Mouse (Mus musculus): ENCODE measurements around the gene Gm973. TPM values are rescaled to one million over a fixed set of nuclear protein-coding genes. Genes with fewer than 3 reads are reported as not detected.
A peak's percentile ranks its signal among the peaks of the same experiment; 100 is the strongest.

Gene Gm973
- polyA plus RNA-seq, 1 experiment from 2014 or later: 0.73 TPM

DNA sequence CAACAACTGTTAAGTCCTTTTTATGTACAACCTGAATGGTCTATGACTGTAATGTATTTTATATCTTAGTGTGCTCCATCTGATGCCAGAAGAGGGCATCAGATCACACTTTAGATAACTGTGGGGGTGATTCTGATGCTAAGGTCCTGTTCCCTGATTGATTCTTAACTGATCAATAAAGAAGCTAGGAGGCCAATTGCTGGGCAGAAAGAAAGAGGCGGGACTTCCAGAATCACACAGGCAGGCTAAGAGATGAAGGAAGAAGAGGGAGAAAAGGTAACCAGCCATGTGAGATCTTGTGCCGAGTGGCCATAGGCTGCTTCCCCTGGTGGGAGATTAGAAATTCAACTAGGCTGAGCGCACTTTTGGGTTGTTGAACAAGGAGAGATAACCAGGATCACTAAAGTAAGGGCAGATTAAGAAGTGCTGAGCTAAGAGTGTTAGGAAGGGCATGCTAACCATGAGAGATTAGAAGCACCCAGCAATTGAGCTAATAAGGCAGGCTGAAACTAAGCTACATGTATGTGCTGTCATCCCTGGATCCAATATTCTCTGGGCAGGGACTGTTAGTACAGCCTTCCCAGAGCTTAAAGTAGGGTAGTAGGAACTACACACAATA, 135.2 kb downstream of the Gm973 start:
- peaks cover 69% of the 10 kb centered on the region for H3K36me3 ChIP-seq
- ATAC-seq (replicated peaks; ENCODE audit: low FRiP score): no peak
- no peak overlapping the region for H3K9ac ChIP-seq
- H3K27me3 ChIP-seq: no peaks in the 10 kb centered on the region
- WGBS: 93% methylated on average over 3 of the region's 3 CpGs
- no peak overlapping the region for H3K4me2 ChIP-seq
- no peaks in the 10 kb centered on the region for H3K4me1 ChIP-seq
- no peaks in the 10 kb centered on the region for H3K9me3 ChIP-seq (replicated peaks)
- no peak overlapping the region for H3K4me3 ChIP-seq (replicated peaks)
- no peak overlapping the region for H3K27ac ChIP-seq

DNA sequence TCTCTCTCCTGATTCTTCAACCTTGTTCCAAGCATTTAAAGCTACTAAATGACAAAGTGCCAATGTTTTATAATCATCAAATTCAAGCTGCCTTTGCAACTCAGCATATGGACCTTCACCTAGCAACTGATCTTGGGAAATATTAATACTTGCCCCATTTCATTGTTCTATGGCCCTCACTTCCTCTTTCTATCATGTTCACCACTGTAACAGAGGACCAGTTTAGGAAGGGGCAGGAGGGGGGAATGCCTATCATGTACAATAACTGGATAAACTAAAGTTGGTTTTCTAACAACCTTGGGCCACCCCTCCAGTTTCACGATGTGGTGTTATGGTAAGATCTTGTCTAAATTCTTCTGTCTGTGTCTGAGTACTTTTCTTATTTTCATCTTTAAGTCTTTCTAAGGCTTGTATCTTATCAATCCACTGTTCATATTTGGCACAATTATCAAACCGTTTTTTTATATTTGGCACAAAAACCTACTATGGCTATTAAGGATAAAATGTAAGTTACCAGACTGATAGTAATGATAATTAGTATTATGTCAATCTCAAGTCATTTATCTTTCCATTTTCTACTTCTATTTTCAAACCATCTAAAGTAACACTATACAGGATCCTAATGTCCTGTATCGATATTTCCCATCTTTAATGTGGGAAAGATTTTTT, 137.3 kb downstream of the Gm973 start:
- WGBS: 91% methylated on average over 3 of the region's 3 CpGs
- Histone ChIP-seq H3K4me2 (no peak overlapping the region), H3K4me1 (no peaks in the 10 kb centered on the region), H3K27me3 (no peaks in the 10 kb centered on the region), H3K9me3 (replicated peaks) (no peaks in the 10 kb centered on the region), H3K36me3 (peaks cover 50% of the 10 kb centered on the region), H3K27ac (no peak overlapping the region), H3K9ac (no peak overlapping the region), H3K4me3 (replicated peaks) (no peak overlapping the region)
- ATAC-seq (replicated peaks; ENCODE audit: low FRiP score): no peak

GRCm38 (mm10) chr1:59656244-59657171, 140.4 kb downstream of the Gm973 start:
- ATAC-seq (replicated peaks; ENCODE audit: low FRiP score): no peak
- peaks cover 28% of the 10 kb centered on the region for H3K36me3 ChIP-seq
- no peak overlapping the region for H3K9ac ChIP-seq
- no peak overlapping the region for H3K4me3 ChIP-seq (replicated peaks)
- no peak overlapping the region for H3K4me2 ChIP-seq
- no peaks in the 10 kb centered on the region for H3K27me3 ChIP-seq
- no peaks in the 10 kb centered on the region for H3K4me1 ChIP-seq
- H3K9me3 ChIP-seq (replicated peaks): no peaks in the 10 kb centered on the region
- H3K27ac ChIP-seq: no peak overlapping the region
- 88% methylated on average over 7 of the region's 7 CpGs for WGBS

- no peaks in the 10 kb centered on the region for H3K27me3 ChIP-seq
- H3K27ac ChIP-seq: no peak overlapping the region
- H3K4me1 ChIP-seq: peaks cover 8% of the 10 kb centered on the region
- H3K9ac ChIP-seq: no peak overlapping the region
- WGBS: 95% methylated on average over 3 of the region's 3 CpGs
- no peak overlapping the region for H3K4me2 ChIP-seq
- H3K9me3 ChIP-seq (replicated peaks): no peaks in the 10 kb centered on the region
- no peak for ATAC-seq (replicated peaks; ENCODE audit: low FRiP score)
- H3K36me3 ChIP-seq: no peaks in the 10 kb centered on the region
- H3K4me3 ChIP-seq (replicated peaks): no peak overlapping the region
Observed at GRCm38 (mm10) chr1:59663456-59664135, 147.5 kb downstream of the Gm973 start.

GRCm38 (mm10) chr1:59668871-59669270, 152.8 kb downstream of the Gm973 start:
- peak overlapping the region; percentile 77 for H3K4me2 ChIP-seq
- ATAC-seq (replicated peaks; ENCODE audit: low FRiP score): no peak
- H3K4me3 ChIP-seq (replicated peaks): peak overlapping the region; percentile 17

DNA sequence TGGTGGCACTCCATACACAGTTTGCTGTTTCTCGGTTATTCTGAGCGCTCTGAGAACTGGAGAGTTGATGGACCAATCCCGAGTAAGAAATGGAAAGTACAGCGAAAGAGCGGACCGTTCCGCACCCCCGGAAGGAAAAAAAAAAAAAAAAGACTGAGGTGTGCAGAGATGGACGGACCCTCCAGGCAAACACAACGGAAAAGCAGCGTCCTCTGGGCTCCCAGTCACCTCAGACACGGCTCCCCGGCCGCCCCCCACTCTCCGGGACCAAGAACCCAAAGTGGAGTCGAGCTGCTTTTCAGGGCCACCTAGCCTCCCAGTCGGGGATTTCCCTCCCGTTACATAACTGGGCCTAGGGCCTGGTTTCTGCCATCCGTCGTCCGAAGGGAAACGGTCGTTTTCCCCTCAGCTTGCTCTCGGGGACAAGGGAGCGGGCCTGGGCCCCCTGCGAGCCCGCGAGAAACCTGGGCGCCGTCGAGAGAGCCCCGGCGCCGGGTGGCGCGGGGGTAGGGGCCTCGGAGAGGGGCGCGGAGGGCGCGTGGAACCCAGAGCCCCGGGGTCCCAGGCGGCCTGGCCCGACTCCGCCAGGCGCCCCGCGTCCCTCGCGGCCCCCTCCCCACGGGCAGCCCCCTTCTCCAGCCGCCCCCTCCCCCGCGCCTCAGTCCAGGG, 154.0 kb downstream of the Gm973 start:
- Histone ChIP-seq H3K9me3 (replicated peaks) (no peaks in the 10 kb centered on the region), H3K9ac (peak overlapping the region; percentile 91), H3K27me3 (no peaks in the 10 kb centered on the region), H3K4me3 (replicated peaks) (peak overlapping the region; percentile 76), H3K4me1 (peaks cover 20% of the 10 kb centered on the region), H3K36me3 (0 out of 2 replicates have a peak, but pooled peaks cover 3% of the 10 kb centered on the region), H3K4me2 (peak overlapping the region; percentile 77), H3K27ac (peak overlapping the region; percentile 98)
- no peak; the same call in 1 of the 2 replicates for ATAC-seq (replicated peaks; ENCODE audit: low FRiP score)
- under 1% methylated on average over 50 of the region's 54 CpGs for WGBS

More at GRCm38 (mm10) chr1:59668871-59669270, 152.8 kb downstream of the Gm973 start:
- Histone ChIP-seq H3K27me3 (no peaks in the 10 kb centered on the region), H3K36me3 (0 out of 2 replicates have a peak, but pooled peaks cover 3% of the 10 kb centered on the region), H3K9me3 (replicated peaks) (no peaks in the 10 kb centered on the region), H3K4me1 (peaks cover 20% of the 10 kb centered on the region), H3K9ac (no peak overlapping the region), H3K27ac (no peak overlapping the region)
- WGBS: 69% methylated on average over 2 of the region's 2 CpGs

GRCm38 (mm10) chr1:59670641-59671168, 154.6 kb downstream of the Gm973 start, which contains the start of gene Sumo1:
Gene Sumo1 (minus strand): TSS chr1:59670834.
- H3K4me3 ChIP-seq (replicated peaks): peak within 1 kb of the TSS; percentile 76
- H3K4me1 ChIP-seq: peaks cover 20% of the 10 kb centered on the region
- peak within 1 kb of the TSS; percentile 98 for H3K27ac ChIP-seq
- peak; percentile 95 for ATAC-seq (replicated peaks; ENCODE audit: low FRiP score)
- H3K27me3 ChIP-seq: no peaks in the 10 kb centered on the region
- H3K36me3 ChIP-seq: 0 out of 2 replicates have a peak, but pooled peaks cover 3% of the 10 kb centered on the region
- H3K9ac ChIP-seq: peak within 1 kb of the TSS; percentile 91
- WGBS: under 1% methylated on average over 36 of the region's 36 CpGs
- H3K9me3 ChIP-seq (replicated peaks): no peaks in the 10 kb centered on the region
- H3K4me2 ChIP-seq: peak within 1 kb of the TSS; percentile 77

- H3K27ac ChIP-seq: no peak overlapping the region
- no peak for ATAC-seq (replicated peaks; ENCODE audit: low FRiP score)
- H3K27me3 ChIP-seq: no peaks in the 10 kb centered on the region
- 94% methylated on average over 2 of the region's 2 CpGs for WGBS
- H3K4me3 ChIP-seq (replicated peaks): no peak overlapping the region
- 0 out of 2 replicates have a peak, but pooled peaks cover 3% of the 10 kb centered on the region for H3K36me3 ChIP-seq
- peaks cover 12% of the 10 kb centered on the region for H3K4me1 ChIP-seq
- no peak overlapping the region for H3K4me2 ChIP-seq
- H3K9ac ChIP-seq: no peak overlapping the region
- no peaks in the 10 kb centered on the region for H3K9me3 ChIP-seq (replicated peaks)
Observed at GRCm38 (mm10) chr1:59673661-59674060, 157.6 kb downstream of the Gm973 start.

GRCm38 (mm10) chr1:59683926-59684818, 168.1 kb downstream of the Gm973 start:
- WGBS: 8% methylated on average over 11 of the region's 11 CpGs
- Histone ChIP-seq H3K4me1 (peaks cover 23% of the 10 kb centered on the region), H3K4me3 (replicated peaks) (peak overlapping the region; percentile 75), H3K27ac (peak overlapping the region; percentile 76), H3K9ac (0 out of 2 replicates have a peak overlapping the region, but pooled peaks have one; percentile 24), H3K27me3 (peaks cover 4% of the 10 kb centered on the region; the same call in 1 of the 2 replicates), H3K9me3 (replicated peaks) (no peaks in the 10 kb centered on the region), H3K36me3 (peaks cover 3% of the 10 kb centered on the region), H3K4me2 (peak overlapping the region; percentile 66)
- ATAC-seq (replicated peaks; ENCODE audit: low FRiP score): peak; percentile 49
